Mouse (Mus musculus) embryonic facial prominence, embryonic 15.5 days (tissue): ENCODE data around the gene Nrgn. TPM values are rescaled to one million over a fixed set of nuclear protein-coding genes. Genes with fewer than 3 reads are reported as not detected.

Experiments used
- ATAC-seq: fragments of 200-750 bp; cut with Nextera tagmentation; 2 replicates; pipeline ENCODE4 v1.8.0; 2017; ENCODE audit warnings: low read depth, moderate TSS enrichment; ENCODE audit not compliant: insufficient number of reproducible peaks, low FRiP score, low TSS enrichment
- H3K27ac ChIP-seq: fragments of 300-500 bp; sonication (generic); replicated peaks from 2 replicates; pipeline ENCODE4 v1.5.1; 2015; ENCODE audit warnings: mild to moderate bottlenecking, inconsistent platforms
- H3K27me3 ChIP-seq: fragments of 300-500 bp; sonication (generic); 2 replicates; pipeline ENCODE4 v1.6.1; 2015; ENCODE audit warnings: inconsistent platforms
- H3K36me3 ChIP-seq: fragments of 300-500 bp; sonication (generic); 2 replicates; pipeline ENCODE4 v1.6.1; 2015; ENCODE audit warnings: mild to moderate bottlenecking, inconsistent platforms
- H3K4me1 ChIP-seq: fragments of 300-500 bp; sonication (generic); 2 replicates; pipeline ENCODE4 v1.6.1; 2015; ENCODE audit warnings: inconsistent platforms
- H3K4me2 ChIP-seq: fragments of 300-500 bp; sonication (generic); replicated peaks from 2 replicates; pipeline ENCODE4 v1.6.1; 2015; ENCODE audit warnings: mild to moderate bottlenecking, inconsistent platforms
- H3K4me3 ChIP-seq: fragments of 300-500 bp; sonication (generic); replicated peaks from 2 replicates; pipeline ENCODE4 v1.5.1; 2015; ENCODE audit warnings: mild to moderate bottlenecking, inconsistent platforms
- H3K9ac ChIP-seq: fragments of 300-500 bp; sonication (generic); 2 replicates; pipeline ENCODE4 v1.6.1; 2015; ENCODE audit warnings: inconsistent platforms
- H3K9me3 ChIP-seq: fragments of 300-500 bp; sonication (generic); replicated peaks from 2 replicates; pipeline ENCODE4 v1.6.1; 2016; ENCODE audit warnings: inconsistent platforms
- WGBS: fragments of 180-500 bp; shearing (Covaris S2); methylation state at CpG from one replicate; pipeline ENCODE4 v1.1.7; 2015; 5-methylcytosine and 5-hydroxymethylcytosine counted together
- polyA plus RNA-seq: library from polyadenylated mRNA; unstranded; fragments of >200 nt; fragmentation: Nextera tagmentation; extraction: Ambion mirVana; gene quantifications from 2 replicates; pipeline ENCODE4 v1.2.1, GENCODE M21; 2015

Gene Nrgn
- polyA plus RNA-seq, 1 experiment from 2014 or later, result 10.9 TPM

DNA sequence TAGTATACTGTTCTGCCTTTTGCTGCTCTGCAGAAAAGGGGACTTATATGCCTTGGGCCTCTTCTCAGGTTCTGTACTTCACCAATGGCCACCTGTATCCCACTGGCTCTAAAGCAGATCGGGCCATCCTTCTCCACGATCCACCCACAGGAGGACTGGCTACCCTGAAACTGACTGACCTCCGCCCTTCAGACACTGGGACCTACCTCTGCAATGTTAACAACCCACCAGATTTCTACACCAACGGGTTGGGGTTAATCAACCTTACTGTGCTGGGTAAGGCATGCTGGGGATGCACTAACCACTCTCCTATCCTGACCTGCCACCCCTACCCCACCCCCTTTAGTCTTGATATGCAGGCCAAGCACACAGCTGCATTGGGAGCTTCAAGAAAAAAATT lies 12.5 kb downstream of the Nrgn start:
- Histone ChIP-seq H3K4me1 (peaks cover 16% of the 10 kb centered on the region), H3K36me3 (no peaks in the 10 kb centered on the region), H3K27me3 (peaks cover 6% of the 10 kb centered on the region), H3K27ac (no peak overlapping the region), H3K4me3 (no peak overlapping the region), H3K4me2 (no peak overlapping the region), H3K9me3 (no peaks in the 10 kb centered on the region), H3K9ac (no peak overlapping the region)
- 87% methylated on average over 4 of the region's 4 CpGs for WGBS
- no peak for ATAC-seq

DNA sequence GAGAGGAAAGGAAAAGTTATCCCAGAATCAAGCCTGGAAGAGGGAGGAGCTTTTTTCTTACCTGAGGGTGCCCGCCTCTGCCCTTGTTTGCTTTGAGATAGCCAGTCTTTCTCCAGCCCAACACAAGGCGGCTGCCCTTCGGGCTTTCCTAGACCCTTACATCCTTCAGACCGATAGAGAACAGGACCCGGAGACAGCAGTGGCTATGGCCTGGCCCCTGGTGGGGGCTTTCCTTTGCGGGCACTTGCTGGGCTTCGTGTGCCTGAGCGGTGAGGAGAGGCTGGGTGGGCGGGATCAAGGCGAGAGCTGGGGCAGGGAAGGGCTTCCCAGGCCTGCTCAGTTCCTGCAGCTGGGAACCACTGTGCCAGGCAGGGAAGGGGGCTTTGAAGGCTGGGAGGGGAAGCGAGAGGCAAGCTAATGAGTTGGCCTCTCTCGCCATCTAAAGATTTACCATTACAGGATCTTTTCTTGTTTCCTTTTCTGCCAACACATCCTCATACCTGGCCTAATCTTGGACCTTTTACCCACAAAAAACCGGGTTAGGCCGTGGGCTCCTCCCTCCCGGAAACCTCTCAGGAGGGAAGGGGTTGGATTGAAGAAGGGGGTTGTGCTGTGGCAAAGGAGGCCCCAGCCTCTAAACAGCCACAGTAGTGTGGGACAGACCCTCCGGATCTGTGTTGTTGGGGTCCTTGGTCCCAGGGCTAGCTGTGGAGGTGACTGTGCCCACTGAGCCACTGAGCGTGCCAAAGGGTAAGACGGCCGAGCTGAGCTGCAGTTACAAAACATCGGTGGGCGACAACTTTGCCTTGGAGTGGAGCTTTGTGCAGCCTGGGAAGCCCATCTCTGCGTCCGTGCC lies 13.3 kb downstream of the Nrgn start, which contains the start of gene Vsig2:
Vsig2 (plus strand) TSS at position 86 of the 856 bp plus-strand sequence.
- Histone ChIP-seq H3K27me3 (peaks cover 4% of the 10 kb centered on the region; the same call in 1 of the 2 replicates), H3K27ac (no peak within 1 kb of the TSS), H3K9ac (no peak within 1 kb of the TSS), H3K36me3 (no peaks in the 10 kb centered on the region), H3K4me1 (peaks cover 9% of the 10 kb centered on the region), H3K4me2 (no peak within 1 kb of the TSS), H3K4me3 (no peak within 1 kb of the TSS), H3K9me3 (no peaks in the 10 kb centered on the region)
- ATAC-seq, result peak; percentile 45; the same call in 1 of the 2 replicates
- 55% methylated on average over 23 of the region's 23 CpGs for WGBS

DNA sequence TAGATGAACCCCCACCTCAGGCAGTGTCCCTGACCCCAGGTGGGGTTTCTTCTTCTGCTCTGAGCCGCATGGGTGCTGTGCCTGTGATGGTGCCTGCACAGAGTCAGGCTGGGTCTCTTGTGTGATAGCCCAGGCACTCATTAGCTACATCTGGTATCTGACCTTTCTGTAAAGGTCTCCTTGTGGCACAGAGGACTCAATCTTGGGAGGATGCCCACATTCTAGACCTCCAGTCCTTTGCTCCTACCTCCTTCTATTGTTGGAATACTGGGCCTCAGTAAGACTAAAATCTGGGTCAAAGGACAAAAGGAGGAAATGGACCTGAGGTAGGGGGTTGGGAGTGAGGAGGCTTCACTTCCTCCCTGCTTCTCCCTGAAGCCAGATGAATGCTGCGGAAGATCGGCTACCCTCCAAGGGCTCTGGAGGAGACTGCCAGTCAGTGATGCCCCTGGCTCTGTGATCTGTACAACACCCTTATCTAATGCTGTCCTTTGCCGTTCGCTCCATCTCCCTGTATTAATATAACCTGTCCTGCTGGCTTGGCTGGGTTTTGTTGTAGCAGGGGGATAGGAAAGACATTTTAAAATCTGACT lies 14.9 kb downstream of the Nrgn start:
- Histone ChIP-seq H3K9ac (no peak overlapping the region), H3K27me3 (peaks cover 4% of the 10 kb centered on the region; the same call in 1 of the 2 replicates), H3K4me3 (no peak overlapping the region), H3K4me1 (peaks cover 6% of the 10 kb centered on the region), H3K9me3 (no peaks in the 10 kb centered on the region), H3K27ac (no peak overlapping the region), H3K4me2 (no peak overlapping the region), H3K36me3 (no peaks in the 10 kb centered on the region)
- 58% methylated on average over 5 of the region's 5 CpGs for WGBS
- ATAC-seq, result no peak

DNA sequence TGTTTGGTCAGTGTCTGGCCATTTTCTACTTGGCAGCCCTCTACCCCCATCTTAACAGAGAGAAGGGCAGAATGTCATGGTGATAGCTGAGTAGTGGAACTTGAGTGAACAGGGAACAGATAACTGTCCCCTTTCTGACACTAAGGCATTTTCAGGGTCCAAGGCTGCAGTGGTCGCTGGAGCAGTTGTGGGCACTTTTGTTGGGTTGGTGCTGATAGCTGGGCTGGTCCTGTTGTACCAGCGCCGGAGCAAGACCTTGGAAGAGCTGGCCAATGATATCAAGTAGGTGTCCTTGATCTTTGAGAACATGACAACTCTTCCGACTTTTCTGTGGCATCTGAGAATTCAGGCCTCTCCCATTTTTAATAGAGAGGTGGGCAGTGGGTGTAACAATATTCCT lies 15.9 kb downstream of the Nrgn start:
- H3K27me3 ChIP-seq, result peaks cover 4% of the 10 kb centered on the region; the same call in 1 of the 2 replicates
- H3K4me1 ChIP-seq, result peaks cover 6% of the 10 kb centered on the region
- H3K4me2 ChIP-seq, result no peak overlapping the region
- H3K9me3 ChIP-seq, result no peaks in the 10 kb centered on the region
- H3K9ac ChIP-seq, result no peak overlapping the region
- no peak for ATAC-seq
- H3K4me3 ChIP-seq, result no peak overlapping the region
- 78% methylated on average over 4 of the region's 4 CpGs for WGBS
- no peak overlapping the region for H3K27ac ChIP-seq
- H3K36me3 ChIP-seq, result no peaks in the 10 kb centered on the region

DNA sequence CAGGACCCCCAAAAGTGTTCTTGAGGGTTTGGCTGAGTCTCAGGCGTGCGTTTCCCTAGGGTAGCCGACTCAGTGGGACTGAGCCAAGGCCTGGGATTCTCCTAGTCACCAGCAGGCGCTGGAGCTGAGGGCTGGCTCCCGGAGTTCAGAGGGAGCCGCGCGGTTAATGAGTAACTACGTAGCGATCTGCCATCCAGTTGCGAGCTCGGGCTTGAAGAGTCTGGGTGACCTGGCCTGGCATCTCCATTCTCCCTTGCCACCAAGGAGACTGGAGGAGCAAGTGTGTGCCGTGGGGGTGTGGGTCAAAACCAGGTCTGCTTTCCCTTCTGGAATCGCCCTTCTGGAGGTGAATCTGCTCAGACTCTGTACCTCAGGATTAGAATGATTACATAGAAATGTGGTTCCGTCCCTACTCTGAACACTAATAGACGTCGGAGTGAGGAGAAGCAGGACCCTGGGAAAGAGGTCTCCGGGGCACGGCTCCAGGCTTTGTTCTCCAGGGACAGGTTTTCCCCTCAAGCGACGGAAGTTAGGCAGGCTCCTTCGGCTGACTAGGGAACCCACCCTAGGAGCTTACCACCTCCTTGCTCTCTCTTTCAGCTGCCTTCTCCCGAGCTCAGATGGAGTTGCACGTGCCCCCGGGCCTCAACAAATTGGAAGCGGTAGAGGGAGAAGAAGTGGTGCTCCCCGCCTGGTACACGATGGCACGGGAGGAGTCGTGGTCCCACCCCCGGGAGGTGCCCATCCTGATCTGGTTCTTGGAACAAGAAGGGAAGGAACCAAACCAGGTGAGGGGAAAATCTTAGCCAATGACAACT lies 21.6 kb downstream of the Nrgn start:
- no peak overlapping the region for H3K27ac ChIP-seq

DNA sequence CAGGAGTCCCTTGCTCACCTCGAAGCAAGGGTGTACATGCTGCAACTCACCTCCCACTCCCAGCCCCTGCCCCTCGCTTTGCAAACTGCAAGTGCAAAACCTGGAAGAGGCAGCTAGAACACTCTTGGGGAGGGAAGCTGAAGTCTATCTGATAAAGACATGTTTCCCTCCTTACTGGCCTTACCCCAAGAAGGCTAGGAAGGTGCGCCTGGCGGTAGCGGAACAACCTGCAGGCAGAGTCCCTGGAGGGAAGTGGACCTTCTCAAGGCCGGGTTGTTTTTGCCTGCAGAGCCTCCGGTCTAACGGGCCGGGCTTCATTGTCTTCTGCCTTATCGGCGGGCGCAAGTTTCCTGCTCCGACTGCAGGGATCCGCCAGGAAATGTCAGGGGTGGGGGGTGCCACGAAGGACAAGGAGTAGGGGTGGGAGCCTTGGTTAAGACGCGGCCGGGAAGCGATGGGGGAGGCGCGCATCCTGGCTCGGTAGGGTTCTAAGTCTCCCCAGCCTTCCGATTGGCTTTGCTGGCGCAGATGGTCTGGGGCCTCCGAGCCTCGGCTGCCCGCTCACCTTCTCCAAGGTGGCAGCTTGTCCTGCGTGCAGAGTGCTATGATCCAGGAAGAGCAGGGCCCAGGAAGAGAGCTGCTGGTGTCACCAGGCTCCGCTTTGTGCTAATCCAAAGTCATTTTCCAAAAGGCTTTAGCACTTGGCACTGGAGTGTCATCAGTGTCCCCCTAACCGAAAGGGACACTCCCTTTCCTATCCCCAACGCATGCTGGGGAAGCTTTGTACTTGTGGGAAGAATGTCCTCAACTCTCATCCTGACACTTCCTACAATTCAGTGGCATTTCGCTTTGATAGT lies 22.4 kb downstream of the Nrgn start:
- peak; percentile 43; the same call in 1 of the 2 replicates for ATAC-seq
- H3K4me3 ChIP-seq, result peak overlapping the region; percentile 36
- H3K9ac ChIP-seq, result peak overlapping the region; percentile 28; the same call in 1 of the 2 replicates
- 0 out of 2 replicates have a peak overlapping the region, but pooled peaks have one; percentile 45 for H3K27ac ChIP-seq
- peak overlapping the region; percentile 64 for H3K4me2 ChIP-seq
- H3K4me1 ChIP-seq, result peaks cover 34% of the 10 kb centered on the region
- peaks cover 56% of the 10 kb centered on the region for H3K27me3 ChIP-seq
- peaks cover 9% of the 10 kb centered on the region; the same call in 1 of the 2 replicates for H3K36me3 ChIP-seq
- no peaks in the 10 kb centered on the region for H3K9me3 ChIP-seq
- WGBS, result 1% methylated on average over 32 of the region's 32 CpGs

More for the DNA sequence above, 21.6 kb downstream of the Nrgn start:
- ATAC-seq, result no peak; the same call in 1 of the 2 replicates
- Histone ChIP-seq H3K4me2 (peak overlapping the region; percentile 64), H3K4me3 (peak overlapping the region; percentile 36), H3K4me1 (peaks cover 34% of the 10 kb centered on the region), H3K36me3 (peaks cover 3% of the 10 kb centered on the region; the same call in 1 of the 2 replicates), H3K9me3 (no peaks in the 10 kb centered on the region), H3K9ac (peak overlapping the region; percentile 22; the same call in 1 of the 2 replicates), H3K27me3 (peaks cover 54% of the 10 kb centered on the region)
- WGBS, result 4% methylated on average over 31 of the region's 31 CpGs

DNA sequence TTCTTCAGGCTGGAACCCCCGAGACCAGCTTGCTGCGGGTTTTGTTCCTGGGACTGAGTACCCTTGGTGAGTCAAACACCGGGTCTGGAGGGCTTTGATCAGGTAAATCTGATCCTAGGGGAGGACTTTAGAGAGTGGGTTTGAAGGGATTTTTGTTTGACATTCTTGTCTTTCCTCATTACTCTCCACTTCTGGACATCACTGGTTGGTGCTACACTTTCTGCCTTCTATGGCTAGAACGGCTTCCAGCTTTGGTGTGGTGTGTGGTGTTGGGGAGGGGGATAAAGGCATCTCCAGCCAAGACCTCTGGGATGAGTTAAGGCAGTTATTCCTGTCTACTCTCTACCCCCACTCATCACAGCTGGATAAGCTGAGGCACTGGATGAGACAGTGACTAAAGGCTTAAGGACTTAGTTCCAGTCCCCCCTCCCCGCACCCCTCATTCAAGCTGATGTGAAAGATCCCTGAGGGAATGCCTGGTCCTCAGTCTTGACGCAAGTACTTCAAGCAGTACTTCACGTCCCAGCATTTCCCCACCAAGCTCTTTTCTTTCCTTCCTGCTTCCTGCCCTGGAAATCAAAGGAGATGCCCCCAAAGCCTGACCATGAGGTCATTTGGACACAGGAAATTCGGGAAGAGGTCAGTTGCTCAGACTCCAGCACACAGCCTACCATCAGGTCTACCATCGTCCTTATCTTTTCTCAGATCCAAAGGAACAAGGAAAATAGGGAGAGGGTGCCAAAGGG lies 24.3 kb downstream of the Nrgn start:
- ATAC-seq, result no peak
- whole genome bisulfite sequencing, result 20% methylated on average over 9 of the region's 9 CpGs
- Histone ChIP-seq H3K4me3 (peak overlapping the region; percentile 25), H3K27ac (0 out of 2 replicates have a peak overlapping the region, but pooled peaks have one; percentile 8), H3K27me3 (peaks cover 56% of the 10 kb centered on the region), H3K9ac (no peak overlapping the region), H3K9me3 (no peaks in the 10 kb centered on the region), H3K36me3 (peaks cover 18% of the 10 kb centered on the region; the same call in 1 of the 2 replicates), H3K4me1 (peaks cover 34% of the 10 kb centered on the region), H3K4me2 (0 out of 2 replicates have a peak overlapping the region, but pooled peaks have one; percentile 24)

DNA sequence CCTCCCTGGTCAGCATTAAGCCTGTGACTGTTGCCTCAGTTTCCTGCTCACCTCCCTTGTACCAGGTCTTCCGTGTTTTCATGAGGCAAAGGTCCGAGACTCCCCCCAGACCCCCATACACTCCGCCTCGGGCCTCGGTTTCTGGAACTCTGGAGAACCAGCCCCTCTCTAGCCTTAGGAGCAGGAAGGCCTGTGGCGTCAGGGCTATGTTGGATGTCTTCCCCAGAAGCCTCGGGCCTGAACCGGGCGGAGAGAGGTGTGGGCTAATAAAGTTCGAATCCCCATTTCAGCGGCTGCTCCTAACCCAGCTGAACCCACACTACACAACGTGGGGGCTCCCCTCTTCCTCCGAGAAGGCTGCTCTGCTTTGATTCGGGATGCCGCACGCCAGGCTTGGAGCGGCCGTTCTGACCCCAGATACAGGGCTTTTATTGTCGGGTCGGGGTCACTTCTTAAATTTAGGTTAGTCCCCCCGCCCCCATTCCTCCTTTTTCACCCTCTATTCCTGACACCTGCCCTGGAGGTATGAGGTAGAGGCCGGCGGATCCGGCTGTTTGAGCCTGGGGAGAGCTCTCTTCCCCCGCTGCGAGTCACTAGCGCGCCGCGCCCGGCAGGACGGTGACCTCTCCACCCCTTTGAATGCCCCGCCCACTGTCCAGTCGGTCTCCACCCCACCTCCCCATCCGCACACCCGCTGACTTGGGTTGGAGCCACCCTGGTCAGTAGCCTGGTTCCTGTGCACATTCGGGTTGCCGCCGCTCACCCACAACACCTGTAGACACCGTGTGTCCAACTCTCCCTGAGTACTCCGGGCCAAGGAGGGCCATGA lies 25.1 kb downstream of the Nrgn start, which contains the start of gene Esam:
Esam (plus strand) TSS at position 683 of the 829 bp plus-strand sequence.
- H3K27ac ChIP-seq, result peak within 1 kb of the TSS; percentile 61
- 7% methylated on average over 41 of the region's 41 CpGs for WGBS
- H3K9ac ChIP-seq, result no peak within 1 kb of the TSS
- no peaks in the 10 kb centered on the region for H3K9me3 ChIP-seq
- H3K4me1 ChIP-seq, result peaks cover 34% of the 10 kb centered on the region
- H3K27me3 ChIP-seq, result peaks cover 56% of the 10 kb centered on the region
- peak within 1 kb of the TSS; percentile 24 for H3K4me2 ChIP-seq
- H3K36me3 ChIP-seq, result peaks cover 24% of the 10 kb centered on the region
- no peak for ATAC-seq
- peak within 1 kb of the TSS; percentile 25 for H3K4me3 ChIP-seq
